Mouse (Mus musculus) heart, embryonic 13.5 days (tissue): ENCODE results near the gene Hspa5. TPM values are rescaled to one million over a fixed set of nuclear protein-coding genes. Genes with fewer than 3 reads are reported as not detected.

Source experiments
- ATAC-seq: fragments of 200-750 bp; cut with Nextera tagmentation; 2 replicates; pipeline ENCODE4 v1.8.0; 2017; ENCODE audit warnings: moderate TSS enrichment; ENCODE audit not compliant: insufficient number of reproducible peaks, low FRiP score, low TSS enrichment; ENCODE audit errors: extremely low read depth
- H3K27ac ChIP-seq: fragments of 300-500 bp; sonication (generic); replicated peaks from 2 replicates; pipeline ENCODE4 v1.5.1; 2015; ENCODE audit warnings: moderate library complexity, mild to moderate bottlenecking, inconsistent platforms
- H3K27me3 ChIP-seq: fragments of 300-500 bp; sonication (generic); replicated peaks from 2 replicates; pipeline ENCODE4 v1.6.1; 2015; ENCODE audit warnings: mild to moderate bottlenecking, inconsistent platforms
- H3K36me3 ChIP-seq: fragments of 300-500 bp; sonication (generic); 2 replicates; pipeline ENCODE4 v1.6.1; 2015; ENCODE audit warnings: mild to moderate bottlenecking, inconsistent platforms
- H3K4me1 ChIP-seq: fragments of 300-500 bp; sonication (generic); 2 replicates; pipeline ENCODE4 v1.6.1; 2015; ENCODE audit warnings: inconsistent platforms
- H3K4me2 ChIP-seq: fragments of 300-500 bp; sonication (generic); 2 replicates; pipeline ENCODE4 v1.6.1; 2015; ENCODE audit warnings: inconsistent platforms, mild to moderate bottlenecking, moderate library complexity
- H3K4me3 ChIP-seq: fragments of 300-500 bp; sonication (generic); 2 replicates; pipeline ENCODE4 v1.5.1; 2015; ENCODE audit warnings: moderate library complexity, mild to moderate bottlenecking, inconsistent platforms
- H3K9ac ChIP-seq: fragments of 300-500 bp; sonication (generic); 2 replicates; pipeline ENCODE4 v1.6.1; 2015; ENCODE audit warnings: inconsistent platforms, mild to moderate bottlenecking, moderate library complexity
- H3K9me3 ChIP-seq: fragments of 300-500 bp; sonication (generic); 2 replicates; pipeline ENCODE4 v1.6.1; 2016; ENCODE audit warnings: inconsistent platforms
- WGBS: fragments of 180-500 bp; shearing (Covaris S2); methylation state at CpG from one replicate; pipeline ENCODE4 v1.1.7; 2015; ENCODE audit warnings: mixed read lengths; 5-methylcytosine and 5-hydroxymethylcytosine counted together
- polyA plus RNA-seq: library from polyadenylated mRNA; unstranded; fragments of >200 nt; fragmentation: Nextera tagmentation; extraction: Ambion mirVana; gene quantifications from 2 replicates; pipeline ENCODE4 v1.2.1, GENCODE M21; 2015

Hspa5 gene
- 631 and 745 TPM in 2 replicates for polyA plus RNA-seq

DNA sequence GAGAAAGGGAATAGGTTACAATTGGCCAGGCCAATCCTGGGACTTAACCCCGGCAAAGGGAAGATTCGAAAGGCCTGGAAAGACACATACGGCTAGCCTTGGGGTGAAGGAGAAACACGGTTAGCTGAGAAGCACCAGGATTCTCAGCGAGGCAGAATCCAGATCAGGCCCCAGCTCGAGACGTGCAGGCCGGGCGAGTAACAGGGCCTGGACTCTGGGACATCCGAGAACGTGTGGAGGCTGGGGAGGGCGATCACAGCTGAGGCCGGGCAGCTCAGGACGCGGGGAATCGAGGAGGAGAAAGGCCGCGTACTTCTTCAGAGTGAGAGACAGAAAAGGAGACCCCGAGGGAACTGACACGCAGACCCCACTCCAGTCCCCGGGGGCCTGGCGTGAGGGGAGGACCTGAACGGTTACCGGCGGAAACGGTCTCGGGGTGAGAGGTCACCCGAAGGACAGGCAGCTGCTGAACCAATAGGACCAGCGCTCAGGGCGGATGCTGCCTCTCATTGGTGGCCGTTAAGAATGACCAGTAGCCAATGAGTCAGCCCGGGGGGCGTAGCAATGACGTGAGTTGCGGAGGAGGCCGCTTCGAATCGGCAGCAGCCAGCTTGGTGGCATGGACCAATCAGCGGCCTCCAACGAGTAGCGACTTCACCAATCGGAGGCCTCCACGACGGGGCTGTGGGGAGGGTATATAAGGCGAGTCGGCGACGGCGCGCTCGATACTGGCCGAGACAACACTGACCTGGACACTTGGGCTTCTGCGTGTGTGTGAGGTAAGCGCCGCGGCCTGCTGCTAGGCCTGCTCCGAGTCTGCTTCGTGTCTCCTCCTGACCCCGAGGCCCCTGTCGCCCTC is at the start of gene Hspa5:
TSS of gene Hspa5 (plus strand) at position 603 of the 859 bp plus-strand sequence.
- peak; percentile 97 for ATAC-seq
- H3K4me2 ChIP-seq: peak within 1 kb of the TSS; percentile 82
- peak within 1 kb of the TSS; percentile 99 for H3K4me3 ChIP-seq
- H3K27ac ChIP-seq: peak within 1 kb of the TSS; percentile 93
- H3K36me3 ChIP-seq: peaks cover 41% of the 10 kb centered on the region
- H3K9ac ChIP-seq: peak within 1 kb of the TSS; percentile 100
- WGBS: under 1% methylated on average over 60 of the region's 60 CpGs
- no peaks in the 10 kb centered on the region for H3K9me3 ChIP-seq
- H3K4me1 ChIP-seq: peaks cover 47% of the 10 kb centered on the region
- no peaks in the 10 kb centered on the region for H3K27me3 ChIP-seq

DNA sequence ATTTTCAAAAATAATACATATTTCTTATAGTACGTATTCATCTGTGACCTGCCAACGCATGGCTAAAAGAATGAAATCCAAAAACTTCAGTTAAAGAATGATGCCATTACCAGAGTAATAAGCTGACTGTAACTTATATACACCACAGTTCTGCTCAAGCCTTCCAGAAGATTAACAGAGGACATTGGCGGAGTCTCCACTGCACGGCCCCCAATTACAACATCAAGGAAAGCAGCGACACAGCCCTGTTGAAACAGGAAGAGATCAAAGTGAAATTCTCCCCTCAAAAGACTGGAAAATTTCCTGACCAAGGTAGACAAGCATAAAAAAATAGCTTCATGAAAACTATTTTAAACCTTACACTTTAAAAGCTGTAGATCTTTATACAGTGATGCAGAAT is 46.5 kb upstream of the Hspa5 start:
- Histone ChIP-seq H3K9me3 (no peaks in the 10 kb centered on the region), H3K27ac (no peak overlapping the region), H3K4me1 (peaks cover 7% of the 10 kb centered on the region; the same call in 1 of the 2 replicates), H3K27me3 (no peaks in the 10 kb centered on the region), H3K4me3 (no peak overlapping the region), H3K36me3 (peaks cover 84% of the 10 kb centered on the region), H3K4me2 (no peak overlapping the region), H3K9ac (no peak overlapping the region)
- ATAC-seq: no peak
- 96% methylated on average over 5 of the region's 5 CpGs for WGBS

DNA sequence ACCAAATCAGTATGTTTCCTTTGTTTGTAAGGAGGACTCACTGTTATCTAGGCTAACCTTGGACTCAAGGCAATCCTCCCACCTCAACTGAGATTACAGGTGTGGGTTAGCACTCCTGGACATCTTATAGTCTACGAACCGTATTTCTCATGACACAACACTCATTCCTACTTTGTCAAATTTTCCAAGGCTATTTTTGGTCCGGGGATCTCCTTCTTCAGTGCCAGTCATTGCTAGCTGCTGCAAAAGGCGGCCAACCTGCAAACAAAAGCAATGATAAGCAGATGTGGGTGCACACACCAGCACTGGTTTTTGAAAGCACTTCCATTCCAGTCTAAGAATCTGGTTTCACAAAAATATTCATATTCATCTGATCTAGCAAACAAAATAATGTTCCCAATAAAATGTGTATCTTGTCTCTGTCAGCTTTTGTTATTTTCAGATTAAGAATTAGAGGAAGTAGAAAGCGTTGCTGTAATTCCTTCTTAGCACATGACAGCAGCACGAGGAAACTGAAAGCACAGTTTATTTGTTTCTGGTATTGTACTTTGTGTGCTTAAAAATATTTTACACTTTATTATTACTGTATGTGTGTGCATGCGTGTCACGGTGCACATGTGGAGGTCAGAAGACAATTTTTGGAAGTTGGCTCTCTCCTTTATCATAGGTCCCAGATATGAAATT is 44.6 kb upstream of the Hspa5 start:
- H3K27me3 ChIP-seq: no peaks in the 10 kb centered on the region
- ATAC-seq: no peak
- H3K4me2 ChIP-seq: no peak overlapping the region
- WGBS: 71% methylated on average over 8 of the region's 8 CpGs
- H3K27ac ChIP-seq: peak overlapping the region; percentile 73
- H3K4me1 ChIP-seq: peaks cover 7% of the 10 kb centered on the region; the same call in 1 of the 2 replicates
- no peak overlapping the region for H3K4me3 ChIP-seq
- peaks cover 67% of the 10 kb centered on the region for H3K36me3 ChIP-seq
- H3K9me3 ChIP-seq: no peaks in the 10 kb centered on the region
- H3K9ac ChIP-seq: no peak overlapping the region; the same call in none of the 2 replicates

DNA sequence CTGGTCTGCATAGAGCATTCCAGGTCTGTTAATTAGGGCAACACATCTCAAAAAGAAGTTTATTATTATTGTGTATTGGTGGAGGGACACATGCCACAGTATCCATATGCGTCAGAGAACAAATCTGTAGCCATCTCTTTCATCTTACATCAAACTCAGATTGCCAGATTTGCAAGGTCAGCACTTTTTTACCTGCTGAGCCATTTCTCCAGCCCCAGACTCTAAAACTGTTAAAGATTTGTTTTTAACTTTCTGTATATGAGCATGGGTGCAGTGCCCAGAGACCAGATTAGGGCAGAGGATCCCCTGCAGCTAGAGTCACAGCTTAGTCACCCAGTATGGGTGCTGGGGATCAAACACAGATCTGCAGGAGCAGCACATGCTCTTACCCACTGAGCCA is 35.1 kb upstream of the Hspa5 start:
- H3K4me1 ChIP-seq: peaks cover 22% of the 10 kb centered on the region
- H3K9me3 ChIP-seq: no peaks in the 10 kb centered on the region
- H3K4me2 ChIP-seq: no peak overlapping the region
- H3K27me3 ChIP-seq: no peaks in the 10 kb centered on the region
- no peak overlapping the region for H3K4me3 ChIP-seq
- H3K36me3 ChIP-seq: peaks cover 7% of the 10 kb centered on the region; the same call in 1 of the 2 replicates
- no peak overlapping the region for H3K27ac ChIP-seq
- WGBS: 91% methylated on average over 1 of the region's 1 CpGs
- no peak for ATAC-seq
- H3K9ac ChIP-seq: no peak overlapping the region

GRCm38 (mm10) chr2:34737911-34738310 is 33.9 kb upstream of the Hspa5 start:
- H3K27ac ChIP-seq: no peak overlapping the region
- WGBS: 81% methylated on average over 1 of the region's 1 CpGs
- H3K4me1 ChIP-seq: peaks cover 35% of the 10 kb centered on the region
- H3K9me3 ChIP-seq: no peaks in the 10 kb centered on the region
- H3K4me3 ChIP-seq: no peak overlapping the region
- H3K9ac ChIP-seq: no peak overlapping the region
- no peak overlapping the region for H3K4me2 ChIP-seq
- H3K36me3 ChIP-seq: peaks cover 7% of the 10 kb centered on the region; the same call in 1 of the 2 replicates
- H3K27me3 ChIP-seq: no peaks in the 10 kb centered on the region
- ATAC-seq: no peak

DNA sequence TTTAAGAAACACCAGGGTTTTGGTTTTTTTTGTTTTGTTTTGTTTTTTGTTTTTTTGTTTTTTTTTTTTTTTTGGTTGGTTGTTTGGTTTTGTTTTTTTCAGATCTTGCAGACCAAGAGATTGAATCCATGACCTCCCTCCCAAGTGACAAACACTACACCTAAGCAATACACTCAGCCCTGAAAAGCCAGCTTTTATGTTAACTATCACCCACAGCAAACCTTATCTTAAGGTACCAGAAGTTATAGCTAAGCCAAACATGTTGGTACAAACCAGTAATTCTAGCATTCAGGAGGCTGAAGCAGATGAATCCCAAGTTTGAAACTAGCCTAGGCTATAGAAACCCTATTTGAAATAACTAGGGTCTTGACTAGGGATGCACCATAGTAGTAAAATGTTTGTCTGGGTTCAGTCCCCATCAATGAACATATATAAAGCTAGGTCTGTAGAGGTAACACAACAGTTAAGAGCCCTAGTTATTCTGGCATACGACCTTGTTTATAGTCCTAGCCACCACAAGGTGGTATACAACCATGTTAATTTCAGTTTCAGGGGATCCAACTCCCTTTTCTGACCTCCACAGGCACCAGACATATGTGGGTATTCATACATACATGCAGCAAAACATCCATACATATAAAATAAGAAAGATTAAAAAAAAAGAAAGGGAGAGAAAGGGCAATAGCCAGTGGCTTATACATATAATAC is 31.9 kb upstream of the Hspa5 start:
- no peak overlapping the region for H3K4me2 ChIP-seq

DNA sequence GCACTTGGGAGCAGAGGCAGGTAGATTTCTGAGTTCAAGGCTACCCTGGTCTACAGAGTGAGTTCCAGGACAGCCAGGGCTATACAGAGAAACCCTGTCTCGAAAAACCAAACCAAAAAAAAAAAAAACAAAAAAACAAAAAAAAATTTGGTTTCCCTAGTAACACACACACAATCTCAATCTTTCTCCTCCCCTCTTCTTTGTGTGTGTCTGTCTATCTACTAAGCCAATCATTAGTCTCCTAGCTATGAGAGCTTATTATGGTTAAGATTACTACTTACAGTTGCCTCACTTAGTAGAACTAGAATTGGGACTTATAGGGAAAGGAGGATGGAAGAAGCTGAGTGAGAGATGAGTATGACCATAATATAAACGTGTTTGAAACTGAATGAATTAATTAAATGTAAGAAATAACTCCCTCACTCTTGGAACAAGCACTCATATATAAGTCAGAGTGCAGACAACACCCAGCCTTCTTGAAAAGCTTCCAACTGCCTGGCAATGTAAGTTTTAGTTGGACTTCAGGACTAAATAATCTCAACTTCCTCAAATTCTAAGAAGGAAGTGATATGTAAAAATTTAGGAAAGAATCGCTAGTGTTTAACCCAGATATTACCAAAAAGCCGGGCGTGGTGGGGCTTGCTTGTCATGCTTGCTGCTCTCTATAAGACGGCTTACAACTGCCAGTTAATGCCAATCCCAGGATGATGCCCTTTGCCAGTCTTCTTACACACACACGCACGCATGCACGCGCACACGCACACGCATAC is 30.2 kb upstream of the Hspa5 start:
- Histone ChIP-seq H3K9me3 (no peaks in the 10 kb centered on the region), H3K4me3 (no peak overlapping the region), H3K36me3 (peaks cover 16% of the 10 kb centered on the region), H3K27me3 (no peaks in the 10 kb centered on the region), H3K27ac (no peak overlapping the region), H3K4me2 (no peak overlapping the region), H3K9ac (no peak overlapping the region), H3K4me1 (peaks cover 21% of the 10 kb centered on the region)
- 90% methylated on average over 12 of the region's 12 CpGs for whole genome bisulfite sequencing
- no peak for ATAC-seq

More for the DNA sequence above, 31.9 kb upstream of the Hspa5 start:
- peaks cover 29% of the 10 kb centered on the region for H3K4me1 ChIP-seq
- no peak overlapping the region for H3K4me3 ChIP-seq
- no peaks in the 10 kb centered on the region for H3K27me3 ChIP-seq
- ATAC-seq: no peak
- no peaks in the 10 kb centered on the region for H3K9me3 ChIP-seq
- 63% methylated on average over 1 of the region's 1 CpGs for WGBS
- H3K36me3 ChIP-seq: peaks cover 11% of the 10 kb centered on the region
- 0 out of 2 replicates have a peak overlapping the region, but pooled peaks have one; percentile 6 for H3K27ac ChIP-seq
- H3K9ac ChIP-seq: no peak overlapping the region

DNA sequence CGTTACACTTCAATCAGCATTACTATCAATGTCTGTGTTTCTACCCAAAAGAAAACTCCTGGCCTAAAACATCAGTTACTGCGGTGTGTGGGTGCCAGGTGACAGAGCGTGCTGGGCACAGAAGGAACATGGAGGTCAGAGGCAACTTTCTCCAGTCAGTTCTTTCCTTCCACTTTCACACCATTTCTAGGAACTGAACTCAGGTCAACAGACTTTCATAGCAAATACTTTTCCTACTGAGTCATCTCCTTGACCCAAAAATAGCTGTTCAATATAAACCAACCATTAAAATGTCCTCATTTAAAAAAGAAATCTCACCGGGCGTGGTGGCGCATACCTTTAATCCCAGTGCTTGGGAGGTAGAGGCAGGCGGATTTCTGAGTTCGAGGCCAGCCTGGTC is 29.1 kb upstream of the Hspa5 start:
- H3K4me1 ChIP-seq: peaks cover 19% of the 10 kb centered on the region
- no peak overlapping the region for H3K4me2 ChIP-seq
- WGBS: 89% methylated on average over 8 of the region's 8 CpGs
- no peak overlapping the region for H3K4me3 ChIP-seq
- no peak for ATAC-seq
- no peaks in the 10 kb centered on the region for H3K9me3 ChIP-seq
- no peaks in the 10 kb centered on the region for H3K27me3 ChIP-seq
- no peak overlapping the region for H3K27ac ChIP-seq
- no peak overlapping the region for H3K9ac ChIP-seq
- H3K36me3 ChIP-seq: peaks cover 16% of the 10 kb centered on the region

DNA sequence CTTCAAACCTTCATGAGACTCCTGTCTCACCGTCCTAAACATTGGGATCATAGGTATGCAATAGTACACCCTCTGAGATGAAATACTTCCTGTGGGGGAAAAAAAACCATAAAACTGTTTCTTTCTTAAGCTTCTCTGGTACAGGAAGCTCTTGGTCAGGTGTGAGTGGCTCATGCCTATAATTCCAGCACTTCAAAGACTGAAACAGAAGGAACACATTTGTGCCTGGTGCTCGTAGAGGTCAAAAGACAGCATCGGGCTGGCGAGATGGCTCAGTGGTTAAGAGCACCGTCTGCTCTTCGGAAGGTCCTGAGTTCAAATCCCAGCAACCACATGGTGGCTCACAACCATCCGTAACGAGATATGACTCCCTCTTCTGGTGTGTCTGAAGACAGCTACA is 27.3 kb upstream of the Hspa5 start:
- Histone ChIP-seq H3K4me3 (no peak overlapping the region), H3K4me2 (no peak overlapping the region), H3K4me1 (peaks cover 18% of the 10 kb centered on the region), H3K9me3 (no peaks in the 10 kb centered on the region), H3K36me3 (peaks cover 19% of the 10 kb centered on the region), H3K27me3 (no peaks in the 10 kb centered on the region), H3K27ac (no peak overlapping the region), H3K9ac (no peak overlapping the region)
- no peak for ATAC-seq
- 93% methylated on average over 8 of the region's 8 CpGs for WGBS

DNA sequence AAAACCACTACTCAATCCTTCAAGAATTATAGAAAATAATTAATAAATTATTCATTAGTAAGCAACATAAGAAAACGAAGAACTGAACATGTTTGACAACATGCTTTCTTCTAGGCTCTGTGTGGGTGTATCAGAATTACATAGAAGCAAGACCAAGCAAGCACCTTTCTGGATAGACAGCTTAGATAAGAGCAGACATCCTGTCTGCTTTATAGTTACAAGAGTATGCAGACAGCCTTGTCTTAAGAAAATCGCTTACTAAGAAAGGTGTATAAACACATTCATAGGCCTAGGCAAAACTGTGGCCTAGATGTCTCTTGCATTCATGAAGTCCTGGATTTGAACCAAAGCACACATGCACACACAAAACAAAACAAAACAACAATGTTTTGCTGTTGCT is 26.1 kb upstream of the Hspa5 start:
- no peaks in the 10 kb centered on the region for H3K9me3 ChIP-seq
- no peaks in the 10 kb centered on the region for H3K27me3 ChIP-seq
- H3K36me3 ChIP-seq: peaks cover 19% of the 10 kb centered on the region
- no peak overlapping the region for H3K9ac ChIP-seq
- ATAC-seq: no peak
- WGBS: 75% methylated on average over 2 of the region's 2 CpGs
- peaks cover 25% of the 10 kb centered on the region for H3K4me1 ChIP-seq
- no peak overlapping the region for H3K4me2 ChIP-seq
- H3K4me3 ChIP-seq: no peak overlapping the region
- H3K27ac ChIP-seq: no peak overlapping the region
